Mouse (Mus musculus) midbrain, embryonic 14.5 days (tissue): ENCODE data around the gene Hist2h2ac. TPM values are rescaled to one million over a fixed set of nuclear protein-coding genes. Genes with fewer than 3 reads are reported as not detected.
A peak's percentile ranks its signal among the peaks of the same experiment; 100 is the strongest.

ENCODE experiments used
- ATAC-seq: fragments of 200-750 bp; cut with Nextera tagmentation; 2 replicates; pipeline ENCODE4 v1.8.0; 2017; ENCODE audit warnings: moderate number of reproducible peaks, moderate library complexity; ENCODE audit not compliant: low FRiP score, low TSS enrichment
- DNase-seq: peaks from one replicate; pipeline ENCODE4 v3.0.0-alpha.2; 2015
- H3K27ac ChIP-seq: fragments of 300-500 bp; sonication (generic); replicated peaks from 2 replicates; pipeline ENCODE4 v1.5.1; 2014; ENCODE audit warnings: mild to moderate bottlenecking, low read depth, low read length, moderate library complexity
- H3K27me3 ChIP-seq: fragments of 300-500 bp; sonication (generic); 2 replicates; pipeline ENCODE4 v1.6.1; 2014; ENCODE audit warnings: low read length, control low read depth, mixed read lengths; ENCODE audit not compliant: control insufficient read depth, insufficient read depth
- H3K36me3 ChIP-seq: fragments of 300-500 bp; sonication (generic); 2 replicates; pipeline ENCODE4 v1.6.1; 2014; ENCODE audit warnings: low read length, control low read depth; ENCODE audit not compliant: control insufficient read depth, insufficient read depth
- H3K4me1 ChIP-seq: fragments of 300-500 bp; sonication (generic); 2 replicates; pipeline ENCODE4 v1.6.1; 2014; ENCODE audit warnings: mild to moderate bottlenecking, antibody characterized with exemption, low read length, control low read depth; ENCODE audit not compliant: control insufficient read depth, insufficient read depth
- H3K4me2 ChIP-seq: fragments of 300-500 bp; sonication (generic); 2 replicates; pipeline ENCODE4 v1.6.1; 2014; ENCODE audit warnings: mild to moderate bottlenecking, low read length, moderate library complexity
- H3K4me3 ChIP-seq: fragments of 300-500 bp; sonication (generic); replicated peaks from 2 replicates; pipeline ENCODE4 v1.5.1; 2014; ENCODE audit warnings: low read depth, low read length
- H3K9ac ChIP-seq: fragments of 300-500 bp; sonication (generic); replicated peaks from 2 replicates; pipeline ENCODE4 v1.6.1; 2014; ENCODE audit warnings: mild to moderate bottlenecking, low read length, moderate library complexity
- H3K9me3 ChIP-seq: fragments of 300-500 bp; sonication (generic); 2 replicates; pipeline ENCODE4 v1.6.1; 2016; ENCODE audit warnings: low read length, control low read depth, mixed read lengths; ENCODE audit not compliant: control insufficient read depth
- WGBS: fragments of 180-500 bp; shearing (Covaris S2); extraction: QIAGEN DNeasy Blood & Tissue Kit; methylation state at CpG from one replicate; pipeline ENCODE4 v1.1.7; 2014; 5-methylcytosine and 5-hydroxymethylcytosine counted together
- polyA plus RNA-seq: library from polyadenylated mRNA; unstranded; fragments of >200 nt; fragmentation: Nextera tagmentation; extraction: Ambion mirVana; gene quantifications from 2 replicates; pipeline ENCODE4 v1.2.1, GENCODE M21; 2014

Hist2h2ac gene
- polyA plus RNA-seq, 1 experiment from 2014 or later, result 2.8 TPM

DNA sequence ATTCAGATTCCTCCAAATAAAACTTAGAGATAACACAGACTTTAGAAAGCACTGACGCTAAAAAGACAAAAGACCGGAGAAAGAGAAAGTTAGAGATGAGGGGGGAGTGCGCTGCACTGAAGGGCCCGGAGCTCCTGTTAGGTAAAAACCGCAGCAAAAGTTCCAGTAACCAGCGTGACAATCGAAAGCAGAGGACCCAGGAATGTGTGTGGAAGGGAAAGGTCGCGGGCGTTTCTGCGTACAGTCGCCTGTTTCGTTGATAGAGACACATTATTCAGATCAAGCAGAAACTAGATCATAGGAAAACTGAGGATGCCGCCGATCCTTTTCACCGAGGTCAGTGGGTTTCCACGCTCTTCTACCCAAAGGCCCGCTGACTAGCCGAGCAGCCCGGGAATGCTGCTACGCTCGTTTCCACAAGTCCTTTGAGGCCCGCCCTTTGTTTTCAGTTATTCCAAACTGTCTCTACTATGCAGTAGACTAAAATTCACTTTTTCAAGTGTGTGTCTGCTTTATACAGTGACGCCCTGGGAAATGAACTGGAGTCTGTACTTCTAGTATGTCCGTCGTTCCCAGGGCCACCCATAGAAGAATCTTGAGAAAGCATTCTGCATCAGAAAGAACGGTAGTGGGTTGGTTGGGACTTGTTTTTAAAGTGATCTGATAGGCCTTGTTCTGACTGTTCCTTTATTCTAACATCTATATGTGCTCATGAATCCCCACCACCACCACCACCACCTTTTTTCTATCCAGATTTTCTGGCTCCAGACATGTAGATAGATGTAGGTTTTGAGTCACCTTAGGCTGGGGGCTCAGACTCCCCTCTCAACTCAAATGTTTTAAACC lies 43.1 kb upstream of the Hist2h2ac start:
- Histone ChIP-seq H3K27ac (peak overlapping the region; percentile 94), H3K4me2 (peak overlapping the region; percentile 75), H3K36me3 (no peaks in the 10 kb centered on the region), H3K9ac (peak overlapping the region; percentile 48), H3K9me3 (no peaks in the 10 kb centered on the region), H3K27me3 (no peaks in the 10 kb centered on the region), H3K4me1 (peaks cover 15% of the 10 kb centered on the region), H3K4me3 (peak overlapping the region; percentile 51)
- ATAC-seq, result peak; percentile 25; the same call in 1 of the 2 replicates
- 3% methylated on average over 27 of the region's 27 CpGs for WGBS
- no peak for DNase-seq

DNA sequence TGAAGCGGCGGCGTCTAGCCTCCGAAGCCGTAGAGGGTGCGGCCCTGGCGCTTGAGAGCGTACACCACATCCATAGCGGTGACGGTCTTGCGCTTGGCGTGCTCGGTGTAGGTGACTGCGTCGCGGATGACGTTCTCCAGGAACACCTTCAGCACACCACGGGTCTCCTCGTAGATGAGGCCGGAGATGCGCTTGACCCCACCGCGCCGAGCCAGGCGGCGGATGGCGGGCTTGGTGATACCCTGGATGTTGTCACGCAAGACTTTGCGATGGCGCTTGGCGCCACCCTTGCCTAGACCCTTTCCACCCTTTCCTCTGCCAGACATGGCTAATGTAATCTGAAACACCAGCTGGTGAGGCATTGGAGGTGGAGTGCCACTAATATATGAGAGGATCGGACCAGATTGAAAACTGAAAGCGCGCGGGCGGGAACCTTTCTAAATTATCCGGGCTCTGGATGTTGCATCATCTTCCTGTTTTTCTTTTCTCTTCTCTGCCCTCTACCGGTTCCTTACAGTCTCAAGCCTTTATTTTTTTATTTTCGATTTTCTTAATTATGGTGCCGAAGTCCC lies 42.4 kb upstream of the Hist2h2ac start, which contains the start of gene Hist2h4:
TSS of gene Hist2h4 (minus strand) at position 333 of the 572 bp plus-strand sequence.
- Histone ChIP-seq H3K4me3 (peak within 1 kb of the TSS; percentile 51), H3K9me3 (no peaks in the 10 kb centered on the region), H3K36me3 (no peaks in the 10 kb centered on the region), H3K27ac (peak within 1 kb of the TSS; percentile 94), H3K27me3 (no peaks in the 10 kb centered on the region), H3K4me1 (peaks cover 13% of the 10 kb centered on the region), H3K9ac (peak within 1 kb of the TSS; percentile 69), H3K4me2 (peak within 1 kb of the TSS; percentile 75)
- DNase-seq, result peak; percentile 96
- under 1% methylated on average over 40 of the region's 40 CpGs for WGBS
- ATAC-seq, result peak; percentile 86

DNA sequence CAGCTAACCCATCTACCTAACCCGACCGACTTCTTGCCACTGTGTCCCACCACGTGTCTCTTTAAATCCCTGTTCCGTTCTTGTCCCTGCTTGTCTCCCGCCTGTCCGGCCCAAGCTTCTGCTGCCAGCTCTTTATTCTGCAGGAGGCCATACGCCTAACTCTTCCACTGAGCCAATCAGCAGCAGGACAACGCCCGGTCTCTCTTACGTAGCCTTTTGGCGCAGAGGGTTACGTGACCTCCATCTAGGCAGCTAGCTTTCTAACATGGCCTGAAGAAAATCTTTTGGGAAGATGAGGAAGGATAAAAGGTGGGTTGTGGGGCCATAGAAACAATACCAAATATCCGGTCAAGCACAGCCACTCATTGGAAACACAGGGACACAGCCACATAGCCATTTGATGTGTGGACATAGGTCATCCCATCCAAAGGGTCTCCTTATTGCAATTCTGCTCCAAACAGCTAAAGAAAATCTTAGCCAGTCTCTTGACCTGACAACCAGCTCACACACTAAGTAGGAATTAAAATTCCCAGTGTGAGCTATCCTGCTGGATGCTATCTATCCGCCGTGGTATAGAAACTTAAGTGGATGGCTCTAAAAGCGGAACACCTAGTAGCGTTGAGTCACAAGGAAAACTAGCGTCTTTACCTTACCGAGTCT lies 41.7 kb upstream of the Hist2h2ac start:
- DNase-seq, result peak; percentile 83
- ATAC-seq, result peak; percentile 72
- Histone ChIP-seq H3K4me3 (peak overlapping the region; percentile 51), H3K27ac (peak overlapping the region; percentile 94), H3K4me2 (peak overlapping the region; percentile 75), H3K27me3 (no peaks in the 10 kb centered on the region), H3K9ac (peak overlapping the region; percentile 69), H3K4me1 (peaks cover 8% of the 10 kb centered on the region; the same call in 1 of the 2 replicates), H3K36me3 (no peaks in the 10 kb centered on the region), H3K9me3 (no peaks in the 10 kb centered on the region)
- WGBS, result 1% methylated on average over 19 of the region's 19 CpGs

DNA sequence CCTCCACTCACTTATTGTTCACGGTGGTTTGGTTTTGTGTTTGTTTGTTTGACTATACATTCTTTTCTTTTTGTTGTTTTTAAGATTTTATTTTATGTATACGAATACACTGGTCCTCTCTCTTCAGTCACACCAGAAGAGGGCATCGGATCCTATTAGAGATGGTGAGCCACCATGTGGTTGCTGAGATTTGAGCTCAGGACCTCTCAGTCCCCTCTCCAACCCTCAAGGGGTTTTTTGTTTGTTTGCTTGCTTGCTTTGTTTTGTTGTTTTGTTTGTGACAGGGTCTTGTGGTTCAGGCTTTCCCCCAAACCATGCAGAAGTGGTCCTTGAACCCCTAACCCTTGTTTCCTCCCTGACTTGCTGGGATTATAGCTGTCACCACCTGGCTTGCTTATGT lies 40.9 kb upstream of the Hist2h2ac start:
- H3K9ac ChIP-seq, result peak overlapping the region; percentile 69
- WGBS, result 62% methylated on average over 3 of the region's 3 CpGs

DNA sequence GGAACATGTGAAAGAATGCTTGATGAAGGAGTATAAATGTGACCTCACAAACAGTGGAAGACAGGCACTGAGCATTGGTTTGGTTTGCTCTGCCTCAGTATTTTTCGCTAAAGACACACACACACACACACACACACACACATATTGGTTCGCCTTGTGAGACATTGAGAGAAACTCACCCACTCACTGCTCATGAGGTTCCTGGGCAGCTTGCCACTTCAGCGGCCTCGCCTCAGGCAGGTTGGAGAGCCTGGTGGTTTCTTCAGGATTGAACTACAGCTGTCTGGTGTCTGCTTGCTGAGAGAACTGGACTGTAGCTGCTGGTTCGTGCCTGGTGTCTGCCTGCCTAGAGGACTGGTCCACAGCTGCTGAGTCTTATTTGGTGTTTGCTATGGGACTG lies 39.5 kb upstream of the Hist2h2ac start:
- ATAC-seq, result no peak
- Histone ChIP-seq H3K36me3 (no peaks in the 10 kb centered on the region), H3K4me1 (peaks cover 8% of the 10 kb centered on the region; the same call in 1 of the 2 replicates), H3K4me3 (no peak overlapping the region), H3K4me2 (no peak overlapping the region), H3K9me3 (no peaks in the 10 kb centered on the region), H3K27me3 (no peaks in the 10 kb centered on the region), H3K9ac (no peak overlapping the region), H3K27ac (no peak overlapping the region)
- WGBS, result 94% methylated on average over 5 of the region's 5 CpGs
- DNase-seq, result no peak

More for the DNA sequence above, 40.9 kb upstream of the Hist2h2ac start:
- H3K4me1 ChIP-seq, result peaks cover 8% of the 10 kb centered on the region; the same call in 1 of the 2 replicates
- H3K36me3 ChIP-seq, result no peaks in the 10 kb centered on the region
- peak overlapping the region; percentile 51 for H3K4me3 ChIP-seq
- no peaks in the 10 kb centered on the region for H3K9me3 ChIP-seq
- peak overlapping the region; percentile 75 for H3K4me2 ChIP-seq
- H3K27me3 ChIP-seq, result no peaks in the 10 kb centered on the region
- DNase-seq, result no peak
- no peak for ATAC-seq
- peak overlapping the region; percentile 94 for H3K27ac ChIP-seq

DNA sequence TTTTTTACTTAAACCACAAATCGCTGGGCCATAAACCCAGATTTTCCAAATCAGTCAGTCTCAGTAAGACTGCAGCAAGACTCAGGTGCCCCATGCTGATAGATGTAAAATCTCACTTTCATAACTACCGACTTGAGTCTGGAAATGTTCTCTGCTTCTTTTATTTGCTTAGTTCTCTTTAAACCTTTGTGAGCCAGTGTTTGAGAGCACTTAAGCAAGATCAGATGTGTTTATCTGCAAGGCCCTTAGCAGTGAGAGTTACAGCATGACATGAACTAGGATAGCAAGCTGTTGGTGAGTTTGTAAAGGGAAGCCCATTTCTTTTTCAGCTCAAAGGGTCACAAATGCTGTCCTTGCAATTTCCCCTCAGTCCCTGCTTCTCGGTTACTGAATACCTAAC lies 36.5 kb upstream of the Hist2h2ac start:
- Histone ChIP-seq H3K36me3 (no peaks in the 10 kb centered on the region), H3K9ac (no peak overlapping the region), H3K9me3 (no peaks in the 10 kb centered on the region), H3K4me2 (no peak overlapping the region), H3K27me3 (no peaks in the 10 kb centered on the region), H3K4me3 (no peak overlapping the region), H3K4me1 (no peaks in the 10 kb centered on the region), H3K27ac (no peak overlapping the region)
- ATAC-seq, result no peak
- WGBS, result 83% methylated on average over 3 of the region's 3 CpGs
- DNase-seq, result no peak

DNA sequence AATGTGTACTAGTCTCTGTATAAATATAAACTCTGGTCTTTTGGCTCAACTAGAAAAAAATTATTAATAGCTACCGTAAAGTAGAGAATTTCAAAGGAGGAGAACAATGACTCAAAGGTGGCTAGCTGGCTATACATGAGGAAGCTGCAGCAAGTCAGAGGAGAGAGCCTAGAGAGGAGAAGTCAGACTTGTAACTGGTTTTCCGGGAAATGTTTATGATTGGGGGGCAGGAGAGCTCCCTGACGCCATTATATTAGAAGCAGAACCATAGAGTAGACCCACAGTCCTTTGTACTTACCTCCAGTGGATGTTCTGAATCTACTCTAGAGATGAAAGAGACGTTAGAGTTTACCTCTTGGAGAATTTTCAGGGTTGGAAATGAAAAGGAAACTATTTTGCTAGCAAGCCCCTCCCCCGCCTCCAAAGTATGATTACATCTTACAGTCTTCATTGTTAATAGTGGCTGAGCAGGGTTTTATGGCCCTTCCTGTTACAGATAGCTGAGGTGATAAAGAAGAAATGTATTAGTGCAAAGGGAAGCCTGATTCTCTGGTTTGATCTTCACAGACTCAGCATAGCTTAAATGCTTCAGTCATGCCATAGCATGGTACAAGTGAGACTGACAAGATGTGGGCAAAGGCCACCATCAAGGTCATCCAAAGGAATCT lies 35.4 kb upstream of the Hist2h2ac start:
- no peaks in the 10 kb centered on the region for H3K4me1 ChIP-seq
- ATAC-seq (no peak), DNase-seq (no peak)
- no peaks in the 10 kb centered on the region for H3K36me3 ChIP-seq
- H3K27ac ChIP-seq, result no peak overlapping the region
- H3K4me2 ChIP-seq, result no peak overlapping the region
- no peak overlapping the region for H3K9ac ChIP-seq
- H3K4me3 ChIP-seq, result no peak overlapping the region
- no peaks in the 10 kb centered on the region for H3K9me3 ChIP-seq
- 87% methylated on average over 5 of the region's 5 CpGs for WGBS
- no peaks in the 10 kb centered on the region for H3K27me3 ChIP-seq

DNA sequence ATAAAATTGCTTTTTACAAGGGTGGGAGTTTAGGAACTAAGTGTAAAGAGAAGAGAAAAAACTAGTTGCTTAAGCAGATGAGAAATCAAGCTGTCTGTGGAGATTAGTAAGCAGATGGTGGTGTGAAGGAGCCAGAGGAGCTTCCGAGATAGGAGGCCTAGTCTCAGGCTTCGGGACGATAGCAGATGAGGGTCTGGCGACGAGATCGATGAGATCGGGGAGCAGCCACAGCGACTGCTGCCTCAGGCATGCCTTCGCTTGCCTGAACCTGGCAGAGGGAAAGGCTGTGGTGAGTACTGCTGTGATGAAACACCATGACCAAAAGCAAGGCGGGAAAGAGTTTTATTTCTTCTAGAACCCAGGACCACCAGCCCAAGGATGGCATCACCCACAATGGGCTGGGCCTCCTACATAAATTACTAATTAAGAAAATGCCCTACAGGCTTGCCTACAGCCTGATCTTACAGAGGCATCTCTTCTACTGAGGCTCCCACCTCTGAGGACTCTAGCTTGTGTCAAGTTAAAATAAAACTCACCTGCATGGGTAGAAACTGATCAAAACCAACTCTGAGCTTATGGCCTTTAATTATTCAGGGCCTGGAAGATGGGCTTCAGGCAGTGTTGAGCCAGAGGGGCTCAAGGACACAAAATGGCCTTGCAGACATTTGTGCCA lies 34.1 kb upstream of the Hist2h2ac start:
- Histone ChIP-seq H3K36me3 (no peaks in the 10 kb centered on the region), H3K9me3 (no peaks in the 10 kb centered on the region), H3K4me2 (no peak overlapping the region), H3K27me3 (no peaks in the 10 kb centered on the region), H3K4me1 (no peaks in the 10 kb centered on the region), H3K4me3 (no peak overlapping the region), H3K9ac (0 out of 2 replicates have a peak overlapping the region, but pooled peaks have one; percentile 16), H3K27ac (no peak overlapping the region)
- DNase-seq, result peak; percentile 61
- WGBS, result 49% methylated on average over 10 of the region's 10 CpGs
- ATAC-seq, result no peak
